Mouse (Mus musculus): ENCODE data around the gene Rsph1. TPM values are rescaled to one million over a fixed set of nuclear protein-coding genes. Genes with fewer than 3 reads are reported as not detected.

Rsph1 gene
- polyA plus RNA-seq, 1 experiment: 3.6 TPM

- Histone ChIP-seq H3K4me1 (ENCODE audit: control insufficient read depth, insufficient read depth, low read length) (no peaks in the 10 kb centered on the region), H3K27ac (ENCODE audit: insufficient read depth, low read length) (no peak overlapping the region), H3K4me3 (ENCODE audit: insufficient read depth, low read length) (no peak overlapping the region)
- TF ChIP-seq CTCF (IDR thresholded peaks at IDR 0.05; ENCODE audit: extremely low read depth, insufficient read depth, low read length) (no peak), POLR2A (IDR thresholded peaks at IDR 0.05; ENCODE audit: extremely low read depth, insufficient read depth, low read length) (no peak)
These were observed 28.6 kb upstream of the Rsph1 start for GRCm38 (mm10) chr17:31305776-31306120.

GRCm38 (mm10) chr17:31304895-31305775, 28.0 kb upstream of the Rsph1 start:
- no peaks in the 10 kb centered on the region for H3K4me1 ChIP-seq (ENCODE audit: control insufficient read depth, insufficient read depth, low read length)
- TF ChIP-seq CTCF (IDR thresholded peaks at IDR 0.05; ENCODE audit: extremely low read depth, insufficient read depth, low read length) (no peak), POLR2A (IDR thresholded peaks at IDR 0.05; ENCODE audit: extremely low read depth, insufficient read depth, low read length) (no peak)
- H3K4me3 ChIP-seq (ENCODE audit: insufficient read depth, low read length): no peak overlapping the region
- H3K27ac ChIP-seq (ENCODE audit: insufficient read depth, low read length): no peak overlapping the region

GRCm38 (mm10) chr17:31303401-31303800, 26.2 kb upstream of the Rsph1 start:
- Histone ChIP-seq H3K27ac (ENCODE audit: insufficient read depth, low read length) (no peak overlapping the region), H3K4me3 (ENCODE audit: insufficient read depth, low read length) (no peak overlapping the region), H3K4me1 (ENCODE audit: control insufficient read depth, insufficient read depth, low read length) (no peaks in the 10 kb centered on the region)
- no peak for TF ChIP-seq POLR2A (IDR thresholded peaks at IDR 0.05; ENCODE audit: extremely low read depth, insufficient read depth, low read length)
- no peak for TF ChIP-seq CTCF (IDR thresholded peaks at IDR 0.05; ENCODE audit: extremely low read depth, insufficient read depth, low read length)

- Histone ChIP-seq H3K27ac (ENCODE audit: insufficient read depth, low read length) (no peak overlapping the region), H3K4me1 (ENCODE audit: control insufficient read depth, insufficient read depth, low read length) (no peaks in the 10 kb centered on the region), H3K4me3 (ENCODE audit: insufficient read depth, low read length) (no peak overlapping the region)
- TF ChIP-seq CTCF (IDR thresholded peaks at IDR 0.05; ENCODE audit: extremely low read depth, insufficient read depth, low read length): no peak
- TF ChIP-seq POLR2A (IDR thresholded peaks at IDR 0.05; ENCODE audit: extremely low read depth, insufficient read depth, low read length): no peak
These were observed 23.6 kb upstream of the Rsph1 start for GRCm38 (mm10) chr17:31300736-31301135.

- no peak for TF ChIP-seq CTCF (IDR thresholded peaks at IDR 0.05; ENCODE audit: extremely low read depth, insufficient read depth, low read length)
- no peak for TF ChIP-seq POLR2A (IDR thresholded peaks at IDR 0.05; ENCODE audit: extremely low read depth, insufficient read depth, low read length)
- Histone ChIP-seq H3K27ac (ENCODE audit: insufficient read depth, low read length) (no peak overlapping the region), H3K4me1 (ENCODE audit: control insufficient read depth, insufficient read depth, low read length) (no peaks in the 10 kb centered on the region), H3K4me3 (ENCODE audit: insufficient read depth, low read length) (no peak overlapping the region)
These were observed 22.8 kb upstream of the Rsph1 start for GRCm38 (mm10) chr17:31299981-31300380.

GRCm38 (mm10) chr17:31298419-31299209, 21.4 kb upstream of the Rsph1 start:
- H3K27ac ChIP-seq (ENCODE audit: insufficient read depth, low read length): no peak overlapping the region
- TF ChIP-seq CTCF (IDR thresholded peaks at IDR 0.05; ENCODE audit: extremely low read depth, insufficient read depth, low read length): no peak
- TF ChIP-seq POLR2A (IDR thresholded peaks at IDR 0.05; ENCODE audit: extremely low read depth, insufficient read depth, low read length): no peak
- no peak overlapping the region for H3K4me3 ChIP-seq (ENCODE audit: insufficient read depth, low read length)
- H3K4me1 ChIP-seq (ENCODE audit: control insufficient read depth, insufficient read depth, low read length): no peaks in the 10 kb centered on the region

- H3K4me1 ChIP-seq (ENCODE audit: control insufficient read depth, insufficient read depth, low read length): no peaks in the 10 kb centered on the region
- no peak for TF ChIP-seq POLR2A (IDR thresholded peaks at IDR 0.05; ENCODE audit: extremely low read depth, insufficient read depth, low read length)
- TF ChIP-seq CTCF (IDR thresholded peaks at IDR 0.05; ENCODE audit: extremely low read depth, insufficient read depth, low read length): no peak
- H3K4me3 ChIP-seq (ENCODE audit: insufficient read depth, low read length): no peak overlapping the region; the same call in 1 of the 2 replicates
- H3K27ac ChIP-seq (ENCODE audit: insufficient read depth, low read length): no peak overlapping the region
These were observed 20.3 kb upstream of the Rsph1 start for GRCm38 (mm10) chr17:31297521-31297939.

GRCm38 (mm10) chr17:31295892-31296781, 19.0 kb upstream of the Rsph1 start:
- no peaks in the 10 kb centered on the region for H3K4me1 ChIP-seq (ENCODE audit: control insufficient read depth, insufficient read depth, low read length)
- H3K4me3 ChIP-seq (ENCODE audit: insufficient read depth, low read length): peak overlapping the region; percentile 66
- no peak for TF ChIP-seq CTCF (IDR thresholded peaks at IDR 0.05; ENCODE audit: extremely low read depth, insufficient read depth, low read length)
- TF ChIP-seq POLR2A (IDR thresholded peaks at IDR 0.05; ENCODE audit: extremely low read depth, insufficient read depth, low read length): no peak
- peak overlapping the region; percentile 3; the same call in 1 of the 2 replicates for H3K27ac ChIP-seq (ENCODE audit: insufficient read depth, low read length)

Data from cortical plate, adult 2 months (tissue).